Mouse (Mus musculus) midbrain, embryonic 11.5 days (tissue): ENCODE results near the gene Cc2d2a. TPM values are rescaled to one million over a fixed set of nuclear protein-coding genes. Genes with fewer than 3 reads are reported as not detected.

Source experiments
- ATAC-seq: fragments of 200-750 bp; cut with Nextera tagmentation; 2 replicates; pipeline ENCODE4 v1.8.0; 2017; ENCODE audit warnings: moderate TSS enrichment, moderate library complexity; ENCODE audit not compliant: low FRiP score
- DNase-seq: peaks from one replicate; pipeline ENCODE4 v3.0.0; 2015; ENCODE audit warnings: low spot score; ENCODE audit errors: missing footprints
- H3K27ac ChIP-seq: fragments of 300-500 bp; sonication (generic); 2 replicates; pipeline ENCODE4 v1.5.1; 2014; ENCODE audit warnings: low read depth, low read length
- H3K27me3 ChIP-seq: fragments of 300-500 bp; sonication (generic); 2 replicates; pipeline ENCODE4 v1.6.1; 2014; ENCODE audit warnings: mild to moderate bottlenecking, low read length, moderate library complexity, mixed read lengths; ENCODE audit not compliant: control insufficient read depth, insufficient read depth
- H3K36me3 ChIP-seq: fragments of 300-500 bp; sonication (generic); 2 replicates; pipeline ENCODE4 v1.6.1; 2014; ENCODE audit warnings: mild to moderate bottlenecking, low read length, moderate library complexity, mixed read lengths; ENCODE audit not compliant: control insufficient read depth, insufficient read depth
- H3K4me1 ChIP-seq: fragments of 300-500 bp; sonication (generic); 2 replicates; pipeline ENCODE4 v1.6.1; 2014; ENCODE audit warnings: low read length; ENCODE audit not compliant: control insufficient read depth, insufficient read depth
- H3K4me2 ChIP-seq: fragments of 300-500 bp; sonication (generic); 2 replicates; pipeline ENCODE4 v1.6.1; 2014; ENCODE audit warnings: mild to moderate bottlenecking, moderate library complexity
- H3K4me3 ChIP-seq: fragments of 300-500 bp; sonication (generic); 2 replicates; pipeline ENCODE4 v1.5.1; 2014; ENCODE audit warnings: low read depth, low read length
- H3K9ac ChIP-seq: fragments of 300-500 bp; sonication (generic); 2 replicates; pipeline ENCODE4 v1.6.1; 2014; ENCODE audit warnings: low read length
- H3K9me3 ChIP-seq: fragments of 300-500 bp; sonication (generic); 2 replicates; pipeline ENCODE4 v1.6.1; 2016; ENCODE audit warnings: low read length; ENCODE audit not compliant: control insufficient read depth
- WGBS: fragments of 180-500 bp; shearing (Covaris S2); extraction: QIAGEN DNeasy Blood & Tissue Kit; methylation state at CpG from one replicate; pipeline ENCODE4 v1.1.7; 2014; 5-methylcytosine and 5-hydroxymethylcytosine counted together
- polyA plus RNA-seq: library from polyadenylated mRNA; unstranded; fragments of >200 nt; fragmentation: Nextera tagmentation; extraction: Ambion mirVana; gene quantifications from 2 replicates; pipeline ENCODE4 v1.2.1, GENCODE M21; 2014

The Cc2d2a gene
- polyA plus RNA-seq, 1 experiment from 2014 or later, result 7.7 TPM

- no peaks in the 10 kb centered on the region for H3K27me3 ChIP-seq
- ATAC-seq (no peak), DNase-seq (no peak)
- H3K36me3 ChIP-seq, result peaks cover 4% of the 10 kb centered on the region; the same call in 1 of the 2 replicates
- no peak overlapping the region for H3K4me3 ChIP-seq
- H3K9ac ChIP-seq, result no peak overlapping the region
- no peaks in the 10 kb centered on the region for H3K9me3 ChIP-seq
- no peak overlapping the region for H3K4me2 ChIP-seq
- 82% methylated on average over 5 of the region's 5 CpGs for WGBS
- no peaks in the 10 kb centered on the region for H3K4me1 ChIP-seq
- no peak overlapping the region for H3K27ac ChIP-seq
Measured at GRCm38 (mm10) chr5:43721538-43722451, 59.6 kb downstream of the Cc2d2a start.

GRCm38 (mm10) chr5:43722452-43722783, 60.3 kb downstream of the Cc2d2a start:
- ATAC-seq (no peak), DNase-seq (no peak)
- no peak overlapping the region for H3K4me3 ChIP-seq
- no peak overlapping the region for H3K9ac ChIP-seq
- H3K27ac ChIP-seq, result no peak overlapping the region
- peaks cover 4% of the 10 kb centered on the region; the same call in 1 of the 2 replicates for H3K36me3 ChIP-seq
- H3K9me3 ChIP-seq, result no peaks in the 10 kb centered on the region
- no peaks in the 10 kb centered on the region for H3K4me1 ChIP-seq
- no peaks in the 10 kb centered on the region for H3K27me3 ChIP-seq
- WGBS, result 93% methylated on average over 6 of the region's 6 CpGs
- H3K4me2 ChIP-seq, result no peak overlapping the region

- H3K36me3 ChIP-seq, result peaks cover under 1% of the 10 kb centered on the region; the same call in 1 of the 2 replicates
- no peak overlapping the region for H3K4me3 ChIP-seq
- no peak for DNase-seq
- no peak overlapping the region for H3K9ac ChIP-seq
- no peaks in the 10 kb centered on the region for H3K9me3 ChIP-seq
- H3K4me1 ChIP-seq, result no peaks in the 10 kb centered on the region
- no peak overlapping the region for H3K27ac ChIP-seq
- 84% methylated on average over 7 of the region's 7 CpGs for WGBS
- H3K27me3 ChIP-seq, result no peaks in the 10 kb centered on the region
- H3K4me2 ChIP-seq, result no peak overlapping the region
- ATAC-seq, result no peak
Measured at GRCm38 (mm10) chr5:43723830-43724229, 61.7 kb downstream of the Cc2d2a start.

- ATAC-seq (no peak), DNase-seq (no peak)
- Histone ChIP-seq H3K4me1 (no peaks in the 10 kb centered on the region), H3K4me2 (no peak overlapping the region), H3K4me3 (no peak overlapping the region), H3K36me3 (no peaks in the 10 kb centered on the region), H3K27ac (no peak overlapping the region), H3K9ac (no peak overlapping the region), H3K27me3 (no peaks in the 10 kb centered on the region), H3K9me3 (no peaks in the 10 kb centered on the region)
- 91% methylated on average over 11 of the region's 11 CpGs for whole genome bisulfite sequencing
Measured at GRCm38 (mm10) chr5:43728375-43729165, 66.4 kb downstream of the Cc2d2a start.

- Histone ChIP-seq H3K9me3 (no peaks in the 10 kb centered on the region), H3K27ac (no peak overlapping the region), H3K27me3 (no peaks in the 10 kb centered on the region), H3K4me2 (no peak overlapping the region), H3K36me3 (no peaks in the 10 kb centered on the region; the same call in 1 of the 2 replicates), H3K4me1 (no peaks in the 10 kb centered on the region), H3K9ac (no peak overlapping the region), H3K4me3 (no peak overlapping the region)
- no peak for ATAC-seq
- DNase-seq, result no peak
- 80% methylated on average over 8 of the region's 8 CpGs for WGBS
Measured at GRCm38 (mm10) chr5:43732381-43732780, 70.2 kb downstream of the Cc2d2a start.

- no peak overlapping the region for H3K9ac ChIP-seq
- no peak overlapping the region for H3K4me2 ChIP-seq
- no peak overlapping the region for H3K27ac ChIP-seq
- DNase-seq (no peak), ATAC-seq (no peak)
- H3K27me3 ChIP-seq, result no peaks in the 10 kb centered on the region
- no peaks in the 10 kb centered on the region for H3K4me1 ChIP-seq
- no peaks in the 10 kb centered on the region for H3K9me3 ChIP-seq
- 94% methylated on average over 1 of the region's 1 CpGs for WGBS
- no peak overlapping the region for H3K4me3 ChIP-seq
- H3K36me3 ChIP-seq, result 0 out of 2 replicates have a peak, but pooled peaks cover 2% of the 10 kb centered on the region
Measured at GRCm38 (mm10) chr5:43744187-43744586, 82.0 kb downstream of the Cc2d2a start.

- DNase-seq, result no peak
- H3K36me3 ChIP-seq, result peaks cover 2% of the 10 kb centered on the region; the same call in 1 of the 2 replicates
- ATAC-seq, result no peak
Measured at GRCm38 (mm10) chr5:43745156-43745555, 83.0 kb downstream of the Cc2d2a start.

GRCm38 (mm10) chr5:43748039-43748438, 85.9 kb downstream of the Cc2d2a start:
- WGBS, result 90% methylated on average over 4 of the region's 4 CpGs
- Histone ChIP-seq H3K9ac (no peak overlapping the region), H3K4me3 (no peak overlapping the region), H3K27ac (no peak overlapping the region), H3K27me3 (no peaks in the 10 kb centered on the region), H3K4me2 (no peak overlapping the region), H3K36me3 (no peaks in the 10 kb centered on the region; the same call in 1 of the 2 replicates), H3K9me3 (no peaks in the 10 kb centered on the region), H3K4me1 (no peaks in the 10 kb centered on the region)
- ATAC-seq (no peak), DNase-seq (no peak)

More at GRCm38 (mm10) chr5:43745156-43745555, 83.0 kb downstream of the Cc2d2a start:
- H3K4me2 ChIP-seq, result no peak overlapping the region
- H3K27me3 ChIP-seq, result no peaks in the 10 kb centered on the region
- H3K9ac ChIP-seq, result no peak overlapping the region
- H3K27ac ChIP-seq, result no peak overlapping the region
- H3K4me3 ChIP-seq, result no peak overlapping the region
- no peaks in the 10 kb centered on the region for H3K9me3 ChIP-seq
- no peaks in the 10 kb centered on the region for H3K4me1 ChIP-seq
- 72% methylated on average over 5 of the region's 5 CpGs for WGBS

GRCm38 (mm10) chr5:43749092-43749491, 86.9 kb downstream of the Cc2d2a start:
- no peak; the same call in 1 of the 2 replicates for ATAC-seq
- Histone ChIP-seq H3K9me3 (no peaks in the 10 kb centered on the region), H3K27ac (no peak overlapping the region), H3K9ac (no peak overlapping the region), H3K4me3 (no peak overlapping the region), H3K27me3 (no peaks in the 10 kb centered on the region), H3K36me3 (no peaks in the 10 kb centered on the region; the same call in 1 of the 2 replicates), H3K4me1 (no peaks in the 10 kb centered on the region), H3K4me2 (no peak overlapping the region)
- DNase-seq, result no peak
- WGBS, result 89% methylated on average over 3 of the region's 3 CpGs
